Mouse (Mus musculus) liver, embryonic 18 days (tissue): Measurements from ENCODE around the gene Gm7982. TPM values are rescaled to one million over a fixed set of nuclear protein-coding genes. Genes with fewer than 3 reads are reported as not detected.

Experiments
- polyA plus RNA-seq: library from polyadenylated mRNA; depleted of rRNA; stranded (reverse); fragments of >200 nt; gene quantifications from 2 replicates; pipeline ENCODE4 v1.2.3, GENCODE M21; 2012; rRNA removed

Gm7982 gene
- not detected in 2 replicates for polyA plus RNA-seq

DNA sequence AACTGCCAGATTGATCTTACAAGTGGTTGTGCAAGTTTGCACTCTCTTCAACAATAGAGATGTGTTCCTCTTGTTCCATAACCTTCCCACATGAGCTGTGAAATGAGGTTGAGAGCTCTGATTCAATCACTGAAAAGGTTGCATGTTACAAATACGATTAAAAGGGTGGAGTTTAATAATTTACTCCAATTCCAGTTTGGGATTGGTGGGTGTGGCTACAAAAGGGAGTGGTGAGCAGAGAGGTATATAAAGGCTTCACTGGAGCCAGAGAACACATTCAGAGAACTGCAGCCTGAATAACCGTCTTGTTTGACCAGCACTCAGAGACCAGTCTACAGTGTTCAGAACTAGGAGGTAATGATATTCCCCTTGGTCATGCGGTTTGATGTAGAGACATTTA is at the start of gene Gm7982:
TSS of gene Gm7982 (plus strand) at position 301 of the 400 bp plus-strand sequence.

DNA sequence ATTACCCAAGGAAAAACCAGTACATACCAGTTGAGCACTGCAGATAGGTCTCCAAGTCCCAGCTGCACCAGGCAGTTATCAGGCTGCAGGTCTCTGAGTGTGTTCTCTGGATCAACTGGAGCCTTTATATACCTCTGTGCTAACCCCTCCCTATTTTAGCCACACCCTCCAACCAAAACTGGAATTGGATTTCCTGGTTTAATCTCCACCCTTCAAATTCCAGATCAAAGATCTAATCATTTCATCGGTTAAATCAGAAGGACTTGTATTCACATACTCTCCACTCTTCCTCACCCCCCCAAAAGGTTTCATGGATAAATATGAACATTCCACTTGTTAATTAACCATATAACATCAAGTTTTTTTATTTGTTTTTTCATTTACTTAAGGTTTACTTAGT is 5.7 kb upstream of the Gm7982 start, which contains the start of gene Gm7978:
TSS of gene Gm7978 (minus strand) at position 101 of the 400 bp plus-strand sequence.

DNA sequence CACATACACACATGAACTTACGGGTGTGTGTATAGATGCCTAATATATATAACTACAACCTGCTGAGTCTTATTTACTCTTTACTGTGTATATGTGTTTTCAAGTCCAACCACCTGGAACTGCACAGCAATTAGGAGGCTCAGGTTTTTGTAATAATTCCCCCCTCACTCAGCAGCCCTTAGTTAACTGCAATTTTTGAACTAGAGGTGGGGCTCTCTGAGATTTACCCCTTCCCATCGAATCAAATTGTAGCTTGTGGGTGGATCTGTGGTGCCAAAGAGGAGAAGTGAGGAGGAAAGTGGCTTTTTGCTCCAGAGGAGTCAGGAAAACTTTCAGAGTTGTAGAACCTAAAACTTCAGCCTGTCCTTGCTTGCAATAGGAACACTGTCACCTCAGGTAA is 33.9 kb downstream of the Gm7982 start, which contains the start of gene E330014E10Rik:
TSS of gene E330014E10Rik (plus strand) at position 301 of the 400 bp plus-strand sequence.

Other genes with a start within 250 kb of the Gm7982 start
- not detected in 2 replicates for gene Gm3286, start 231.3 kb upstream of the Gm7982 start, polyA plus RNA-seq
- gene Gm7971, start 147.1 kb upstream of the Gm7982 start, polyA plus RNA-seq = not detected in 2 replicates
- not detected in 2 replicates for gene Gm7978, start 5.8 kb upstream of the Gm7982 start, polyA plus RNA-seq
- gene E330014E10Rik, start 34.0 kb downstream of the Gm7982 start, polyA plus RNA-seq = not detected in 2 replicates
- gene Cxcl13, start 214.9 kb downstream of the Gm7982 start, polyA plus RNA-seq = 0.07 and 0.11 TPM in 2 replicates